Mouse (Mus musculus): ENCODE data around the gene Wdfy3. TPM values are rescaled to one million over a fixed set of nuclear protein-coding genes. Genes with fewer than 3 reads are reported as not detected.

The Wdfy3 gene
- total RNA-seq, 2 experiments from 2014 or later = 20.0 to 23.9 TPM

- Histone ChIP-seq H3K4me3 (no peak overlapping the region), H3K27ac (no peak overlapping the region)
- no peak for TF ChIP-seq CTCF (IDR thresholded peaks at IDR 0.05)
- DNase-seq = no peak
- intact Hi-C loops (cut with DNase I) = no loop called here
Observed at GRCm38 (mm10) chr5:102009606-102010005, 60.1 kb downstream of the Wdfy3 start.

- intact Hi-C loops (cut with DNase I) = no loop called here
- no peak overlapping the region for H3K27ac ChIP-seq
- no peak overlapping the region for H3K4me3 ChIP-seq
- TF ChIP-seq CTCF (IDR thresholded peaks at IDR 0.05) = no peak
- no peak for DNase-seq
Observed at GRCm38 (mm10) chr5:102008712-102009111, 61.0 kb downstream of the Wdfy3 start.

DNA sequence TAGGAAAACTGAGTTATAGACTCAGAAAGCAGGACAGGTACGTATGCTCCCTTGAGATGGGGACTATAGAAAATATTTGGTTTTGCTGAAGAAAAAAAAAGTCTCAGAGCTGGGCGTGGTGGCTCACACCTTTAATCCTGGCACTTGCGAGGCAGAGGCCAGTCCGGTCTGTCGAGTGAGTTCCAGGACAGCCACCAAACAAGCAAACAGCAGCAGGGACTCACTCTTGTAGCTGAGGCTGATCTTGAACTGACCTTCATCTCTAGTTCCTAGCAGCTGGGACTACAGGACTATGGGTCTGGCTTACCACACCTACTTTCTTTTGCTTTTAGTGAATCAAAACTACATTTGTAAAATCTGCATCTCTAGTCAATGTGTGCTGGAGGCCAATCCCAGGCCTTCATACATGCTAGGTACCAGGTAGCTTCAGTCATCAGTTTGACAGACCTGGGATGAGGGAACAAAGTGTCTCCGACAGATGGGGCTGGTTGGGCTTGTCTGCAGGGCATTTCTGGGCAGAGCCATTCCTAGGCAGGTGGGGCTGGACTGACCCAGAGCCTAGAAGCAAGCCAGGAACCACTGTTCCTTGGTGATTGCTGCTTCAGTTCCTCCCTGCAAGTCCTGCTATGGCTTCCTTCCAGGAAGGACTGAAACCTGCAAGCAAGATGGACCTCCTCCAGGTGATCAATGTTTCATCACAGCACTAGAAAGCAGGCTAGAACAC, 63.3 kb downstream of the Wdfy3 start:
- intact Hi-C loops (cut with DNase I) = no loop called here
- peak overlapping the region; percentile 16; the same call in 1 of the 2 replicates for H3K27ac ChIP-seq
- H3K4me3 ChIP-seq = no peak overlapping the region
- DNase-seq = no peak
- TF ChIP-seq CTCF (IDR thresholded peaks at IDR 0.05) = no peak

DNA sequence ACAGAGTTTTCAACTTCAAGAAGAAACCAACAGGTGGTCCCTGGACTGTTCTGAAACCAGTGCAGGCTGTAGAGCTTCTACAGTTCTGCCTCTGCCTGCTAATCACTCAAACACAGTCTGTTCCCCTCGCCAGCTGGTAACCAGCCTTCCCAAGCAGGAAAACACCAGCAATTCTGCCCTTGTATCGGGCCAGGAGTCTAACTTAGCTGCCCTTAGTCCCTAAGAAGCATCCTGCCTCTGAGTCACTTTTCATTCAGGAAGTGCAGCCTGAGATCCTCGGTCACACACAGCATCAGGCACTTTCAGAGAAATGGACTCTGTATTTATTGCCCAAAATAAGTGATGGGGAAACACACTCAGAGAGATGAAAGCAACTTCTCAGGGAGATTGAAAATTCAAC, 66.3 kb downstream of the Wdfy3 start:
- TF ChIP-seq CTCF (IDR thresholded peaks at IDR 0.05) = no peak
- DNase-seq = no peak
- intact Hi-C loops (cut with DNase I) = loop anchor here (5.0 kb wide), 1 partner anchor 69 kb away; no protein-coding TSS in a partner anchor

GRCm38 (mm10) chr5:102001026-102001425, 68.7 kb downstream of the Wdfy3 start:
- no peak overlapping the region for H3K27ac ChIP-seq
- H3K4me3 ChIP-seq = no peak overlapping the region
- peak; percentile 36 for TF ChIP-seq CTCF (IDR thresholded peaks at IDR 0.05)
- intact Hi-C loops (cut with DNase I) = loop anchor here (5.0 kb wide), 1 partner anchor 71 kb away; no protein-coding TSS in a partner anchor
- no peak for DNase-seq

More for the DNA sequence above, 66.3 kb downstream of the Wdfy3 start:
- Histone ChIP-seq H3K4me3 (no peak overlapping the region), H3K27ac (peak overlapping the region; percentile 74)

GRCm38 (mm10) chr5:101998971-101999370, 70.8 kb downstream of the Wdfy3 start:
- no peak for DNase-seq
- no peak overlapping the region for H3K4me3 ChIP-seq
- TF ChIP-seq CTCF (IDR thresholded peaks at IDR 0.05) = no peak
- peak overlapping the region; percentile 20; the same call in 1 of the 2 replicates for H3K27ac ChIP-seq
- intact Hi-C loops (cut with DNase I) = no loop called here

GRCm38 (mm10) chr5:101996036-101996735, 73.5 kb downstream of the Wdfy3 start:
- DNase-seq = peak; percentile 45
- Histone ChIP-seq H3K4me3 (no peak overlapping the region), H3K27ac (no peak overlapping the region)
- TF ChIP-seq CTCF (IDR thresholded peaks at IDR 0.05) = no peak
- intact Hi-C loops (cut with DNase I) = no loop called here

DNA sequence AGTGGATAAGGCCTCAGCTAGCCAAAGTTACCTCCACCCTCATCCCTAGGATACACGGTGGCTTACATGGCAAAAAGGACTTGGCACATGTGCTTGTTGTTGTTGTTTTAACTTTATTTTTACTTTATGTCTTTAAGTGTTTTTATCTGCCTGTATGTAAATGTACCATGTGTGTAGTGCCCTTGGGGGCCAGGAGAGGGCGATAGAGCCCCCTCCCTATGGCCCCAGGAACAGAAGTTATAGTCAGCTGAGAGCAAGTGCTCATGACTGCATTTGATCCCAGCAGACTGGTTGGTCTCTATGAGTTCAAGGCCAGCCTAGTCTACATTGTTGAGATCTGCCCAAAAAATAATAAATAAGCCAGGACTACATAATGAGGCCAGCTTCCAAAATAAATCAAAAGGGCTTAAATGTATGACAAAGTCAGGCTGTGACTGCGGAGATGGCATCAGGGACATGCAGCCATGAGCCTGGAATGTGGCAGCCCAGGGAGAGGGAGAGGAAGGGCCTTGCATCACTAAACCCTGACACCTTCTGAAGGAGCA, 74.2 kb downstream of the Wdfy3 start:
- peak; percentile 54 for TF ChIP-seq CTCF (IDR thresholded peaks at IDR 0.05)
- intact Hi-C loops (cut with DNase I) = no loop called here
- Histone ChIP-seq H3K27ac (no peak overlapping the region), H3K4me3 (no peak overlapping the region)
- no peak for DNase-seq

- DNase-seq = no peak
- TF ChIP-seq CTCF (IDR thresholded peaks at IDR 0.05) = no peak
- intact Hi-C loops (cut with DNase I) = no loop called here
- Histone ChIP-seq H3K4me3 (no peak overlapping the region), H3K27ac (no peak overlapping the region)
Observed at GRCm38 (mm10) chr5:101993996-101994395, 75.7 kb downstream of the Wdfy3 start.

DNA sequence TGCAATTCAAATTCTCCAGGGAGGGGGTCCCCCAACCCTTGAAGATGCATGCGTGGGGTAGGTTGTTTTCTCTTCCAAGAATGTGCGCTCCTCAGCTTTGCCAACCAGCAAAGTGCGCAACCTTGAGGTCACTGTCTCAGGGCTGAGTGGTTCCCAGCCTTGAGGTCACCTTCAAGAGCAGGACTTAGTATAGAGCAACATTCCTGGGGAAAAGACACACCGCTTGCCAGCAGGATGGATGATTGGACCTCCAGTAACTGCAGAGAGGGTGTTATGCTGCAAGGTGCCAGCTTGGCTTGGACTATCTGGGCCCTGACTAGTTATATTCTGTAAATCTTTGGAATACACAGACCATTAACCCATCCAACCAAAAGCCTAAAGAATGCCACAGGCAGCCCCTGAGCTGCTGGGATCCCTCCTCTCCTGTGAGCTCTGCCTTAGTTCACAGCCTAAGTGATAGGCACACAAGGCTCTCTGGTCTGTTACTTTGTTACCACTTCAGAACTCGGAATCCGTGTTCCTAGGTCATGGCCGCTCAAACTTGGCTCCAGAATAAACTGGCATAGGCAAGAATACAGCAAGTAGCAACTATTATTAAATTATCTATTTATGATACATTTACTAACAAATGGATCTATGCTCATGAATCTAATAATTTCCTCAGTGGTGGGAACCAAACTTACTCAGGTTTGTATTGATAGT, 76.6 kb downstream of the Wdfy3 start:
- intact Hi-C loops (cut with DNase I) = no loop called here
- Histone ChIP-seq H3K27ac (no peak overlapping the region), H3K4me3 (no peak overlapping the region)
- DNase-seq = no peak
- no peak for TF ChIP-seq CTCF (IDR thresholded peaks at IDR 0.05)

GRCm38 (mm10) chr5:101990298-101990845, 79.3 kb downstream of the Wdfy3 start:
- no peak for TF ChIP-seq CTCF (IDR thresholded peaks at IDR 0.05)
- H3K4me3 ChIP-seq = peak overlapping the region; percentile 42
- H3K27ac ChIP-seq = peak overlapping the region; percentile 61
- DNase-seq = no peak
- intact Hi-C loops (cut with DNase I) = no loop called here

DNA sequence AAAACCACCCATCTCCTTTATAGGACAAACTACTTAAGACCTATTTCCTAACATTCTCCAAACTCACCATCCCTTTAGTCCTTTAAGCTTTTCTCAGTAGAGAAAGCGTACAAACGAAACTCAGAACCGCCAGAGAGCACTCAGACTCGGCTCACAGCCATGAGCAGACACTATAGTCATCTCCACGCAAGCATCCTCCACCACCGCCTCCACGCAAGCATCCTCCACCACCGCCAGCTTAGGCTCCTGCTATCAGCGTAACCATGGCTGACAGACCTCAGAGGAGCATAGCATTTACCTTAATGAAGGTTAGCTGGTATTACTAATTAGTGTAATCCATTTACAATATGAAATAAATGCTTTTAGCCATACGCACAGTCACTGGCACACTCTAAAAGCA, 81.2 kb downstream of the Wdfy3 start:
- TF ChIP-seq CTCF (IDR thresholded peaks at IDR 0.05) = no peak
- no peak overlapping the region for H3K4me3 ChIP-seq
- intact Hi-C loops (cut with DNase I) = no loop called here

More for the DNA sequence above, 81.2 kb downstream of the Wdfy3 start:
- DNase-seq = no peak
- H3K27ac ChIP-seq = no peak overlapping the region
